Comparison of ENCODE assay signal across 8 mouse cellular contexts in the genomic region with DNA sequence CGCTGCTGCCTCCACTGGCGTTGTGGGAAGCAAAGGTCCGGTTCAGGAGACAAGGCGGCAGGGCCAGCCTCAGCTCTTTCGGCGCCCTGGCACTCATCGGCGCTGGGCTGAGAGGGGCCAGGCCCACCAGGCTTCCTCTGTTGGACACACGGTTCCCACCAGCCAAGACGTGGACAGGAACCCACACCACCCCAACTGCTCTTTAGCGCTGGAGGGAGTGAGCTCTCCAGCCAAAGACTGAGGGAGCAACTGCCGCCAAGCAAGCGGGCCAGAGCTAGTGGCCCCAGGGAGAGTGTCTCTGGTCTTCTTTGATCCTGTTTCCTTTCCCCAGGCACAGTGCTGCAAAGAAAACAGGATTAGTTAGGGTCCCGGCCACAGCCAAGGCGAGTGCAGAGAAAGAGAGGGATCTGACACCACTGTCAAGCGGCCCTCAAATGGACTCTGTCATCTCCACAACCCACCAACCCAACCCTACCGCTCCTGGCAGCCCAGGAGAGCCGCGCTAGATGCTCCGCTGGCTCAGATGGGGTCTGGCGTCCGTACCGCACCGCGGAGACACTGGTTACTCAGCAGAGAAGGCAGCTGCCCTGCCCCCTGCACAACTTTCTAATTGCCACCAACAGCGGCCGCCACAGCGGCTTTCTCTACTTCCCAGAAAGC. TPM values are rescaled to one million over a fixed set of nuclear protein-coding genes. Genes with fewer than 3 reads are reported as not detected.
DNase-seq lines count a peak whose midpoint lies in the region; ATAC-seq lines count a peak whose summit lies in the region.

No protein-coding gene starts in this region.

- peaks cover 9% of the 10 kb centered on the region for H3K4me1 ChIP-seq in hindbrain, embryonic 11.5 days (replicated peaks; ENCODE audit: control insufficient read depth, insufficient read depth, low read length)
- 0 out of 2 replicates have a peak, but pooled peaks cover 5% of the 10 kb centered on the region for H3K4me1 ChIP-seq in limb, embryonic 11.5 days (ENCODE audit: control insufficient read depth, insufficient read depth, low read length)

- H3K27me3 ChIP-seq in hindbrain, embryonic 11.5 days (ENCODE audit: control insufficient read depth, insufficient read depth, low read length): peaks cover 28% of the 10 kb centered on the region
- H3K27me3 ChIP-seq in limb, embryonic 11.5 days (ENCODE audit: control insufficient read depth, insufficient read depth, low read length): peaks cover 34% of the 10 kb centered on the region

- ATAC-seq in hindbrain, embryonic 11.5 days (ENCODE audit: low FRiP score): peak; percentile 43; the same call in 1 of the 2 replicates
- ATAC-seq in limb, embryonic 11.5 days (ENCODE audit: insufficient number of reproducible peaks, low FRiP score, low TSS enrichment, low read depth): no peak

- H3K27ac ChIP-seq in hindbrain, embryonic 11.5 days (ENCODE audit: low read depth, low read length): no peak overlapping the region
- H3K27ac ChIP-seq in limb, embryonic 11.5 days (replicated peaks; ENCODE audit: low read depth, low read length): no peak overlapping the region

- no peaks in the 10 kb centered on the region for H3K36me3 ChIP-seq in hindbrain, embryonic 11.5 days (ENCODE audit: control insufficient read depth, insufficient read depth, low read length)
- H3K36me3 ChIP-seq in limb, embryonic 11.5 days (ENCODE audit: control insufficient read depth, insufficient read depth, low read length): no peaks in the 10 kb centered on the region

- H3K9ac ChIP-seq in hindbrain, embryonic 11.5 days (ENCODE audit: low read depth, low read length): peak overlapping the region; percentile 17; the same call in 1 of the 2 replicates
- H3K9ac ChIP-seq in limb, embryonic 11.5 days (ENCODE audit: low read length): no peak overlapping the region

- no peaks in the 10 kb centered on the region for H3K9me3 ChIP-seq in hindbrain, embryonic 11.5 days (ENCODE audit: control insufficient read depth, low read length)
- H3K9me3 ChIP-seq in limb, embryonic 11.5 days (ENCODE audit: control insufficient read depth, low read length): no peaks in the 10 kb centered on the region

- peak overlapping the region; percentile 44 for H3K4me3 ChIP-seq in hindbrain, embryonic 11.5 days (ENCODE audit: low read depth, low read length)
- no peak overlapping the region for H3K4me3 ChIP-seq in limb, embryonic 11.5 days (ENCODE audit: low read depth, low read length)

- DNase-seq in left cerebral cortex, adult 18-20 months (ENCODE audit: low spot score in 2 of 2): peak; percentile 39 to 58
- no peak for DNase-seq in left cerebral cortex, adult 11 months (ENCODE audit: low spot score)
- DNase-seq in embryo, embryonic 9.5 days (ENCODE audit: extremely low spot score): peak; percentile 27
- DNase-seq in hindbrain, embryonic 11.5 days (ENCODE audit: low spot score): peak; percentile 54
- DNase-seq in limb, embryonic 11.5 days (ENCODE audit: low spot score): peak; percentile 23
- peak; percentile 63 to 65 for DNase-seq in right cerebral cortex, postnatal 10 days (ENCODE audit: low spot score in 2 of 2)
- no peak for DNase-seq in ovary, postnatal 10 days (ENCODE audit: low spot score)
- no peak for DNase-seq in urinary bladder, postnatal 10 days (ENCODE audit: low spot score)

- H3K4me2 ChIP-seq in hindbrain, embryonic 11.5 days (replicated peaks; ENCODE audit: low read depth, low read length): peak overlapping the region; percentile 90
- H3K4me2 ChIP-seq in limb, embryonic 11.5 days (ENCODE audit: low read depth, severe bottlenecking): peak overlapping the region; percentile 70

- WGBS in hindbrain, embryonic 11.5 days: 0% methylated on average over 28 of the region's 28 CpGs
- WGBS in limb, embryonic 11.5 days: under 1% methylated on average over 28 of the region's 28 CpGs

RNA-seq across cellular contexts. Expression of gene AI593442, which starts 1.3 kb away (rescaled TPM):
- 100 to 1,000 TPM; 140 to 157 TPM for total RNA-seq in left cerebral cortex, adult 18-20 months (2021)
- polyA plus RNA-seq in hindbrain, embryonic 11.5 days (2014; fragmentation: Nextera tagmentation; extraction: Ambion mirVana): 3.6 and 3.7 TPM in 2 replicates
- polyA plus RNA-seq in limb, embryonic 11.5 days (2014; fragmentation: Nextera tagmentation; extraction: Ambion mirVana): 0.05 and 0.16 TPM in 2 replicates

Comparison
In these comparisons a context has a peak if more than half of its experiments do, and no peak if none do; other contexts are left out.
1. DNase-seq: peak in left cerebral cortex, adult 18-20 months (2 of 2), embryo, embryonic 9.5 days (single experiment), hindbrain, embryonic 11.5 days (single experiment), limb, embryonic 11.5 days (single experiment) and right cerebral cortex, postnatal 10 days (2 of 2); none in left cerebral cortex, adult 11 months (single experiment), ovary, postnatal 10 days (single experiment) and urinary bladder, postnatal 10 days (single experiment).